Mouse (Mus musculus) lung, adult 2 months (tissue): ENCODE measurements around the gene Cyp26a1. TPM values are rescaled to one million over a fixed set of nuclear protein-coding genes. Genes with fewer than 3 reads are reported as not detected.

Experiments used
- DNase-seq: peaks from one replicate; pipeline ENCODE4 v3.0.0; 2022
- H3K4me1 ChIP-seq: fragments of 200-500 bp; 2 replicates; pipeline ENCODE4 v1.6.1; 2011; ENCODE audit warnings: low read length; ENCODE audit not compliant: control insufficient read depth, insufficient read depth
- H3K4me3 ChIP-seq: fragments of 200-500 bp; replicated peaks from 2 replicates; pipeline ENCODE3; 2011; ENCODE audit warnings: low read depth, mild to moderate bottlenecking, control low read depth, low read length; ENCODE audit errors: extremely low read depth
- CTCF ChIP-seq: fragments of 200-500 bp; IDR thresholded peaks from 2 replicates; pipeline ENCODE4 v1.5.1; 2011; ENCODE audit warnings: mild to moderate bottlenecking, low read length, control low read depth; ENCODE audit not compliant: insufficient read depth
- POLR2A ChIP-seq: fragments of 200-500 bp; IDR thresholded peaks from 2 replicates; pipeline ENCODE4 v1.6.1; 2011; ENCODE audit warnings: low read depth, mild to moderate bottlenecking, control low read depth, low read length, borderline replicate concordance; ENCODE audit errors: extremely low read depth
- WGBS: fragments of 180-500 bp; shearing (Covaris S2); methylation state at CpG from one replicate; pipeline ENCODE4 v1.1.7; 2018; 5-methylcytosine and 5-hydroxymethylcytosine counted together
- polyA plus RNA-seq: library from polyadenylated mRNA; depleted of rRNA; stranded (reverse); fragments of >200 nt; gene quantifications from 2 replicates; pipeline ENCODE4 v1.2.3, GENCODE M21; 2012

Cyp26a1 gene
- polyA plus RNA-seq, 1 experiment = 0.06 TPM

- H3K4me3 ChIP-seq = no peak within 1 kb of the TSS
- 64% methylated on average over 6 of the region's 6 CpGs for WGBS
Observed at GRCm38 (mm10) chr19:37685281-37685680, 12.3 kb upstream of the Cyp26a1 start, which contains the start of gene Cyp26c1. Gene Cyp26c1, plus strand, starts transcription at chr19:37685581.

GRCm38 (mm10) chr19:37686347-37686746 is 11.3 kb upstream of the Cyp26a1 start:
- no peak for DNase-seq
- Histone ChIP-seq H3K4me1 (no peaks in the 10 kb centered on the region), H3K4me3 (no peak overlapping the region)
- no peak for TF ChIP-seq CTCF
- WGBS = 48% methylated on average over 23 of the region's 23 CpGs

More at GRCm38 (mm10) chr19:37685281-37685680, 12.3 kb upstream of the Cyp26a1 start, which contains the start of gene Cyp26c1:
- H3K4me1 ChIP-seq = no peaks in the 10 kb centered on the region
- no peak for TF ChIP-seq POLR2A
- no peak for TF ChIP-seq CTCF
- no peak for DNase-seq

GRCm38 (mm10) chr19:37686941-37687850 is 10.4 kb upstream of the Cyp26a1 start:
- 22% methylated on average over 62 of the region's 62 CpGs for WGBS
- Histone ChIP-seq H3K4me1 (no peaks in the 10 kb centered on the region), H3K4me3 (no peak overlapping the region)
- DNase-seq = no peak
- TF ChIP-seq POLR2A (no peak), CTCF (no peak)

GRCm38 (mm10) chr19:37689478-37689877 is 8.1 kb upstream of the Cyp26a1 start:
- Histone ChIP-seq H3K4me1 (no peaks in the 10 kb centered on the region), H3K4me3 (no peak overlapping the region)
- DNase-seq = no peak
- WGBS = 54% methylated on average over 5 of the region's 5 CpGs
- TF ChIP-seq CTCF (no peak), POLR2A (no peak)

GRCm38 (mm10) chr19:37690716-37691115 is 6.9 kb upstream of the Cyp26a1 start:
- WGBS = 22% methylated on average over 29 of the region's 29 CpGs
- no peak for DNase-seq
- H3K4me3 ChIP-seq = no peak overlapping the region

GRCm38 (mm10) chr19:37692879-37693278 is 4.7 kb upstream of the Cyp26a1 start:
- Histone ChIP-seq H3K4me1 (no peaks in the 10 kb centered on the region), H3K4me3 (no peak overlapping the region)
- WGBS = 2% methylated on average over 40 of the region's 40 CpGs
- TF ChIP-seq POLR2A = no peak
- TF ChIP-seq CTCF = no peak
- no peak for DNase-seq

More at GRCm38 (mm10) chr19:37690716-37691115, 6.9 kb upstream of the Cyp26a1 start:
- no peak for TF ChIP-seq POLR2A
- no peak for TF ChIP-seq CTCF
- no peaks in the 10 kb centered on the region for H3K4me1 ChIP-seq

GRCm38 (mm10) chr19:37695146-37695545 is 2.5 kb upstream of the Cyp26a1 start:
- H3K4me3 ChIP-seq = no peak overlapping the region
- no peaks in the 10 kb centered on the region for H3K4me1 ChIP-seq
- 59% methylated on average over 13 of the region's 13 CpGs for WGBS
- no peak for TF ChIP-seq POLR2A
- no peak for DNase-seq

- WGBS = 8% methylated on average over 42 of the region's 42 CpGs
- no peak for DNase-seq
- Histone ChIP-seq H3K4me1 (no peaks in the 10 kb centered on the region), H3K4me3 (no peak overlapping the region)
- no peak for TF ChIP-seq CTCF
- TF ChIP-seq POLR2A = no peak
Observed at GRCm38 (mm10) chr19:37695762-37696602, 1.6 kb upstream of the Cyp26a1 start.

- WGBS = 6% methylated on average over 22 of the region's 22 CpGs
- DNase-seq = no peak
- TF ChIP-seq POLR2A (no peak), CTCF (no peak)
- no peaks in the 10 kb centered on the region for H3K4me1 ChIP-seq
- H3K4me3 ChIP-seq = no peak overlapping the region
Observed at GRCm38 (mm10) chr19:37696603-37697334, 829 bp upstream of the Cyp26a1 start.
